Mouse (Mus musculus) embryonic facial prominence, embryonic 12.5 days (tissue): ENCODE data around the gene Fam83b. TPM values are rescaled to one million over a fixed set of nuclear protein-coding genes. Genes with fewer than 3 reads are reported as not detected.

Experiments
- ATAC-seq: fragments of 200-750 bp; cut with Nextera tagmentation; 2 replicates; pipeline ENCODE4 v1.8.0; 2017; ENCODE audit not compliant: insufficient number of reproducible peaks, insufficient read depth, low FRiP score, low TSS enrichment
- H3K27ac ChIP-seq: fragments of 300-500 bp; sonication (generic); 2 replicates; pipeline ENCODE4 v1.5.1; 2016; ENCODE audit warnings: mild to moderate bottlenecking
- H3K27me3 ChIP-seq: fragments of 300-500 bp; sonication (generic); 2 replicates; pipeline ENCODE4 v1.6.1; 2016; ENCODE audit warnings: mild to moderate bottlenecking, moderate library complexity
- H3K36me3 ChIP-seq: fragments of 300-500 bp; sonication (generic); 2 replicates; pipeline ENCODE4 v1.6.1; 2016; ENCODE audit warnings: mild to moderate bottlenecking
- H3K4me1 ChIP-seq: fragments of 300-500 bp; sonication (generic); 2 replicates; pipeline ENCODE4 v1.6.1; 2016
- H3K4me2 ChIP-seq: fragments of 300-500 bp; sonication (generic); replicated peaks from 2 replicates; pipeline ENCODE4 v1.6.1; 2016; ENCODE audit warnings: mild to moderate bottlenecking, moderate library complexity
- H3K4me3 ChIP-seq: fragments of 300-500 bp; sonication (generic); 2 replicates; pipeline ENCODE4 v1.5.1; 2016; ENCODE audit warnings: mild to moderate bottlenecking
- H3K9ac ChIP-seq: fragments of 300-500 bp; sonication (generic); 2 replicates; pipeline ENCODE4 v1.6.1; 2016; ENCODE audit warnings: mild to moderate bottlenecking, moderate library complexity
- H3K9me3 ChIP-seq: fragments of 300-500 bp; sonication (generic); 2 replicates; pipeline ENCODE4 v1.6.1; 2016; ENCODE audit warnings: mild to moderate bottlenecking, moderate library complexity
- whole genome bisulfite sequencing: fragments of 180-500 bp; shearing (Covaris S2); methylation state at CpG from one replicate; pipeline ENCODE4 v1.1.7; 2016; 5-methylcytosine and 5-hydroxymethylcytosine counted together
- polyA plus RNA-seq: library from polyadenylated mRNA; unstranded; fragments of >200 nt; fragmentation: Nextera tagmentation; extraction: Ambion mirVana; gene quantifications from 2 replicates; pipeline ENCODE4 v1.2.1, GENCODE M21; 2016

Gene Fam83b
- polyA plus RNA-seq, result 1.5 TPM in 2 replicates

DNA sequence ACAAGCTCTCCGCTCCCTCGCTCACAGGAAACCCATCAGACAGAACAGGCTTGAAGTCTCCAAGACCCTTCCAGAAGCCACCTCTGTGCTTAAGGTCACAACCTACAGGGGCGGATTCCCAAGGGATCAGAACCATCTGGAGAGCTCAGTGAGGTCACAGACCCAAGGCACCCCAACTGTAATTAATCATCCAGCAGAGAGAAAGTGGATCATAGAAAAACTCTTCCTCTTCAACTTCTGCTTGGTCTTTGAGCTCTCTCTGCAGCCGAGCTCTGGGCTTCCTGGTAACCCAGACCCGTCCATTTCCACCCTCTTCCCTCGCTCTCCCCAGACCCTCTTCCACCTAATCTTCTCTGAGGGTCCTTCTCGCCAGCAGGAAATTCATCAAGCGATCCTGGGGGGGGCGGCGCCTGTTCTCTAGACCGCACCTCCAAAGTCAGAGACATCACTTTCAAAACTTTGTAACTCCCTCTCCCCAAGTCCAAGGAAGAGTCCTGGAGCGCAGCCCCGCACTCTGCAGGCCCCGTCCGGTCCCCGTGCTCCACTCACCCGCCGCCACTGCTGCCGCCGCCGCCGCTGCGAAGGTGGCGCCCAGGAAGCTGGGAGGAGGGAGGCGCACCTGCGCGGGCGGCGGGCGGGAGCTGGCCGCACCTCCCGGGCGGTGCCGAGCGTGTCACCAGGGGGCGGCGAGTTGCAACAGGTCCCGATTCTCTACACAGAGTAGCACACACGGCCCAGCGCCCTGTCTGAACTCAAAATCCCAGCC, at the start of gene Fam83b:
Gene Fam83b, minus strand, starts transcription at position 602 of the 766 bp plus-strand sequence.
- 2% methylated on average over 36 of the region's 40 CpGs for WGBS
- H3K27ac ChIP-seq, result 0 out of 2 replicates have a peak within 1 kb of the TSS, but pooled peaks have one; percentile 54
- 0 out of 2 replicates have a peak, but pooled peaks cover 3% of the 10 kb centered on the region for H3K27me3 ChIP-seq
- H3K4me2 ChIP-seq, result peak within 1 kb of the TSS; percentile 96
- H3K4me3 ChIP-seq, result peak within 1 kb of the TSS; percentile 64
- H3K4me1 ChIP-seq, result peaks cover 4% of the 10 kb centered on the region; the same call in 1 of the 2 replicates
- no peaks in the 10 kb centered on the region for H3K9me3 ChIP-seq
- no peaks in the 10 kb centered on the region for H3K36me3 ChIP-seq
- peak within 1 kb of the TSS; percentile 48 for H3K9ac ChIP-seq
- ATAC-seq, result peak; percentile 84

DNA sequence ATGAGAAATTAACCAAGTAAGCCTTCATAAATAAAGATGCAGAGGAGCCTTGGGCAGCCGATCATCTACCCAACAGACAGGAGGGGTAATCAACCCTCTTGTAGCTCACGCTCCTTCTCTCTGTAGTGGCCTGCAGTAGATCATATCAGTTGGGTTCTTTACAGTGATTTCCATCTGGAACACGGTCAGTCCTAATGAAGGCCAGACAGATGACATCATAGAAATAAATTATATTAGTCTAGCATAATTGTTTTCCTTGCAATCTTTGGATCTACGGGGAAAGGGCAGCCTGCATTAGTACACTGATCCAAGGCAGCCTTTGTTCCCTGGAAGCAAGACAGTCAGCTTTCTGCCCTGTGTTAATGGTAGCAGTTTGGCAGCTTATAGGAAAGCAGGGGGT, 47.2 kb upstream of the Fam83b start:
- Histone ChIP-seq H3K4me2 (no peak overlapping the region), H3K36me3 (no peaks in the 10 kb centered on the region), H3K9ac (no peak overlapping the region), H3K9me3 (no peaks in the 10 kb centered on the region), H3K4me3 (no peak overlapping the region), H3K27ac (no peak overlapping the region), H3K4me1 (no peaks in the 10 kb centered on the region), H3K27me3 (no peaks in the 10 kb centered on the region)
- no peak for ATAC-seq
- 42% methylated on average over 4 of the region's 4 CpGs for WGBS

DNA sequence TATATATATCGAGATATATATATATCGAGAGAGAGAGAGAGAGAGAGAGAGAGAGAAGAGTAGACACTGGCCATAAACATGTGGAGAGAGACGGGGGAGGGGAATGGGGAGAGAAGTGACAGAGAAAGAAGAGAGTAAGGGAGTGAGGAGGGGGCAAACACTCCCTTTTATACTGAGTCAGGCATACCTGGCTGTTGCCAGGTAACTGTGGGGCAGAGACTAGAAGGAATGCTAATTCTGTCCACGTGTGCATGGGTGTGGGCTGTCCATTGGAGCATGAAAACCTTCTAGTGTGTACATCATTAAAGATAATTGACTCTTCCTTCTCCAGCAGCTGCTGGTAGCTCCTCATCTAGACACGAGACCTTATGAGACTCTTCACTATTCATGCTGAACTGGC, 36.8 kb upstream of the Fam83b start:
- H3K9ac ChIP-seq, result no peak overlapping the region
- no peak overlapping the region for H3K27ac ChIP-seq
- no peaks in the 10 kb centered on the region for H3K4me1 ChIP-seq
- 76% methylated on average over 5 of the region's 5 CpGs for WGBS
- ATAC-seq, result no peak
- no peaks in the 10 kb centered on the region for H3K36me3 ChIP-seq
- no peaks in the 10 kb centered on the region for H3K27me3 ChIP-seq
- no peaks in the 10 kb centered on the region for H3K9me3 ChIP-seq
- no peak overlapping the region for H3K4me2 ChIP-seq
- no peak overlapping the region for H3K4me3 ChIP-seq

GRCm38 (mm10) chr9:76602874-76603273, 36.0 kb upstream of the Fam83b start:
- H3K4me3 ChIP-seq, result no peak overlapping the region
- no peaks in the 10 kb centered on the region for H3K9me3 ChIP-seq
- ATAC-seq, result no peak
- 86% methylated on average over 2 of the region's 2 CpGs for WGBS
- no peak overlapping the region for H3K9ac ChIP-seq
- no peaks in the 10 kb centered on the region for H3K36me3 ChIP-seq
- H3K4me2 ChIP-seq, result no peak overlapping the region
- H3K27ac ChIP-seq, result no peak overlapping the region
- no peaks in the 10 kb centered on the region for H3K4me1 ChIP-seq
- no peaks in the 10 kb centered on the region for H3K27me3 ChIP-seq

DNA sequence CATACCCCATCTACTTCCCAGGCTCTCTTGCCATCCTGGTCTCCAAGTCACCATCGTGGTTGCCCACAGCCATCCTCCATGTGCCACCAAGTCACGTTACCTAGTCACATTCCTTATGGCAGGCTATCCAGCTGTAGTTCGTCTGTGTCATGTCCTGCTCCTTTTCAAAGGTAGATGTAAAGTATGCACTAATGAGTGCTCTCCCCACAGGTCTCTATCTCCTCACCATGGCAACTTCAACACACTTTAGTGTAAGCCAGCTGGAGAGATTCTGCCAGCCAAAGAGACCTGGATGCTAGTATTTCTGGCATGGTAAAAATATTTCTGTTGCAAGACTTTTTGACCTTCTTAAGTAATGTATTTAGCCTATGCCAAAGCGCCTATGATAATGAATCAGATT, 30.5 kb upstream of the Fam83b start:
- H3K27ac ChIP-seq, result no peak overlapping the region
- H3K27me3 ChIP-seq, result no peaks in the 10 kb centered on the region
- H3K4me3 ChIP-seq, result no peak overlapping the region
- H3K4me2 ChIP-seq, result no peak overlapping the region
- no peaks in the 10 kb centered on the region for H3K4me1 ChIP-seq
- no peaks in the 10 kb centered on the region for H3K9me3 ChIP-seq
- no peak overlapping the region for H3K9ac ChIP-seq
- 73% methylated on average over 4 of the region's 4 CpGs for WGBS
- H3K36me3 ChIP-seq, result no peaks in the 10 kb centered on the region
- no peak for ATAC-seq

- H3K4me1 ChIP-seq, result no peaks in the 10 kb centered on the region
- no peak overlapping the region for H3K27ac ChIP-seq
- no peaks in the 10 kb centered on the region for H3K36me3 ChIP-seq
- no peaks in the 10 kb centered on the region for H3K9me3 ChIP-seq
- 74% methylated on average over 2 of the region's 2 CpGs for WGBS
- ATAC-seq, result no peak
- H3K9ac ChIP-seq, result no peak overlapping the region
- H3K4me3 ChIP-seq, result no peak overlapping the region
- no peak overlapping the region for H3K4me2 ChIP-seq
- H3K27me3 ChIP-seq, result no peaks in the 10 kb centered on the region
These were observed 26.9 kb upstream of the Fam83b start for GRCm38 (mm10) chr9:76593841-76594240.

DNA sequence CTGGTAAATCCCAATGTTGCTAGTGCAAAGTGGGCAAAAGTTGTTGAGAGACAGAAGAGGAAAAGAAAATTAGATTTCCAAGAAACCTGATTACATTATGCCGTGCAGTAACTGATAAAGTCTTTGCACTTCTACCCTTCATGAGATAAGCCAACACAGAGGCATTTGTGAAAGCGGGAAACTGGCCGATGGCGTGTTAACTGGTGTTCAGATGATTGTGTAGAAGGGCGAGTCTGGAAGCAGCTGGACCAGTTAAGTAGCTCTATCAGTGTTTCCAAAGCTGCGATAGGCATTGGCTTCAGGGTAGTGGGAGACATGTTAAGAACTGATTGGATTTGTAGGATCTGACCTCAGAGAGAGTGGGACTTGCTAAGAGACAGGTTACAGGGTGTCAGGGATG, 17.0 kb upstream of the Fam83b start:
- no peak overlapping the region for H3K27ac ChIP-seq
- WGBS, result 88% methylated on average over 6 of the region's 6 CpGs
- no peaks in the 10 kb centered on the region for H3K4me1 ChIP-seq
- H3K4me3 ChIP-seq, result no peak overlapping the region
- ATAC-seq, result no peak
- no peak overlapping the region for H3K4me2 ChIP-seq
- no peak overlapping the region for H3K9ac ChIP-seq
- H3K36me3 ChIP-seq, result no peaks in the 10 kb centered on the region
- no peaks in the 10 kb centered on the region for H3K9me3 ChIP-seq
- no peaks in the 10 kb centered on the region for H3K27me3 ChIP-seq

GRCm38 (mm10) chr9:76581966-76582365, 15.1 kb upstream of the Fam83b start:
- H3K36me3 ChIP-seq, result no peaks in the 10 kb centered on the region
- no peak overlapping the region for H3K4me2 ChIP-seq
- no peak overlapping the region for H3K4me3 ChIP-seq
- WGBS, result 87% methylated on average over 5 of the region's 5 CpGs
- H3K27me3 ChIP-seq, result no peaks in the 10 kb centered on the region
- no peaks in the 10 kb centered on the region for H3K9me3 ChIP-seq
- no peak overlapping the region for H3K27ac ChIP-seq
- H3K9ac ChIP-seq, result no peak overlapping the region
- ATAC-seq, result no peak
- no peaks in the 10 kb centered on the region for H3K4me1 ChIP-seq

DNA sequence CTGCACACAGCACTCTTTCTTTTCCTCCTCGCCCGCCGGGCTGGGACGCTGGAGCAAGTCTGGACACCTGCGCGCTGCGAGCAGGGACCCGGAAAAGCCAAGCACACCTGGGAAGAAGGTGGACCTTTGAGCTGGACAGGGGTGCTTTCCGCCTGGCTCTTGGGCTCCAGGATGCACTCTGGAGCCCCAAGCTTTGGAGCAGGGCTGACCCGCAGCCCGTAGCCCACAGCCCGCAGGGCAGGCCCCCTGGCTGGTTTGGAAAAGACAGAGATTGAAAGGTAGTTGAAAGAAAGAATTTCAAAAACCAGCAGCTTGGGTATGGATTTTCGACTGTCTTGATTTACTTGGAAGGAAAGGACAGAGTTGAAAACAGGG, 352 bp upstream of the Fam83b start:
- Histone ChIP-seq H3K27ac (0 out of 2 replicates have a peak overlapping the region, but pooled peaks have one; percentile 54), H3K9me3 (no peaks in the 10 kb centered on the region), H3K27me3 (0 out of 2 replicates have a peak, but pooled peaks cover 3% of the 10 kb centered on the region), H3K4me3 (peak overlapping the region; percentile 64), H3K9ac (peak overlapping the region; percentile 48), H3K4me1 (peaks cover 4% of the 10 kb centered on the region; the same call in 1 of the 2 replicates), H3K36me3 (no peaks in the 10 kb centered on the region), H3K4me2 (peak overlapping the region; percentile 96)
- no peak for ATAC-seq
- WGBS, result 4% methylated on average over 13 of the region's 13 CpGs

DNA sequence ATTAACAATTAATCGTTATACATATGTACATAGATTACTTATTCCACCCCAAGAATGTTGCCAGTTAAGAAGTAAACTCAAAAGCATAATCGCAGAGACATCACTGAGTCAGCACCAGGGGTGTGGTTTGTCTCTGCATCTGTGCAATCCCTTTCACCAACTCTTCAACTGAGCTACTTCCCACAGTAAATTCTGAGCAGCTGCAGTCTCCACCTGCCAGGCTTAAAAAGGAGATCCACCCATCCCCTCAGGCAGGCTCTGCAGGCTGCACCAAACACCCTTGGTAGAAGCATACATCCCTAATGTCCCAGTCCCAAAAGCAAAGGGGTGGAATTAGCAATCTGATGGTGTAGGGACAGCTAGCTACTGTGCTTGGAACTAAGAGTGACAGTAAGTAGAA, 1.3 kb downstream of the Fam83b start:
- no peak for ATAC-seq
- WGBS, result 77% methylated on average over 2 of the region's 2 CpGs
- H3K36me3 ChIP-seq, result no peaks in the 10 kb centered on the region
- 0 out of 2 replicates have a peak, but pooled peaks cover 3% of the 10 kb centered on the region for H3K27me3 ChIP-seq
- H3K9me3 ChIP-seq, result no peaks in the 10 kb centered on the region
- no peak overlapping the region for H3K9ac ChIP-seq
- peaks cover 4% of the 10 kb centered on the region; the same call in 1 of the 2 replicates for H3K4me1 ChIP-seq
- no peak overlapping the region for H3K4me3 ChIP-seq
- no peak overlapping the region for H3K4me2 ChIP-seq
- H3K27ac ChIP-seq, result no peak overlapping the region

GRCm38 (mm10) chr9:76564071-76564470, 2.8 kb downstream of the Fam83b start:
- H3K4me2 ChIP-seq, result no peak overlapping the region
- H3K4me1 ChIP-seq, result peaks cover 4% of the 10 kb centered on the region; the same call in 1 of the 2 replicates
- H3K27ac ChIP-seq, result no peak overlapping the region
- H3K36me3 ChIP-seq, result no peaks in the 10 kb centered on the region
- no peak overlapping the region for H3K9ac ChIP-seq
- no peaks in the 10 kb centered on the region for H3K9me3 ChIP-seq
- ATAC-seq, result no peak
- no peak overlapping the region for H3K4me3 ChIP-seq
- 0 out of 2 replicates have a peak, but pooled peaks cover 3% of the 10 kb centered on the region for H3K27me3 ChIP-seq
- WGBS, result 76% methylated on average over 1 of the region's 1 CpGs

GRCm38 (mm10) chr9:76562794-76563193, 4.1 kb downstream of the Fam83b start:
- WGBS, result 40% methylated on average over 6 of the region's 6 CpGs
- no peaks in the 10 kb centered on the region for H3K9me3 ChIP-seq
- no peak for ATAC-seq

More at GRCm38 (mm10) chr9:76562794-76563193, 4.1 kb downstream of the Fam83b start:
- H3K27me3 ChIP-seq, result 0 out of 2 replicates have a peak, but pooled peaks cover 2% of the 10 kb centered on the region
- H3K9ac ChIP-seq, result no peak overlapping the region
- H3K4me2 ChIP-seq, result no peak overlapping the region
- no peak overlapping the region for H3K4me3 ChIP-seq
- peaks cover 4% of the 10 kb centered on the region; the same call in 1 of the 2 replicates for H3K4me1 ChIP-seq
- H3K27ac ChIP-seq, result no peak overlapping the region
- H3K36me3 ChIP-seq, result no peaks in the 10 kb centered on the region
